Mouse (Mus musculus) C2C12 (cell line): ENCODE measurements around the gene Cd2bp2. TPM values are rescaled to one million over a fixed set of nuclear protein-coding genes. Genes with fewer than 3 reads are reported as not detected.

Source experiments
- H3K27me3 ChIP-seq: one replicate; pipeline ENCODE4 v1.6.1; 2011; ENCODE audit not compliant: control insufficient read depth, insufficient read depth, insufficient read length
- H3K36me3 ChIP-seq: one replicate; pipeline ENCODE4 v1.6.1; 2011; ENCODE audit not compliant: control insufficient read depth, insufficient read depth
- H3K4me3 ChIP-seq: one replicate; pipeline ENCODE4 v1.5.1; 2011; ENCODE audit warnings: mild to moderate bottlenecking, control low read depth; ENCODE audit not compliant: poor library complexity, insufficient read depth, severe bottlenecking
- H3K79me2 ChIP-seq: one replicate; pipeline ENCODE4 v1.6.1; 2011; ENCODE audit not compliant: control insufficient read depth, insufficient read depth
- H3K79me3 ChIP-seq: one replicate; pipeline ENCODE4 v1.6.1; 2011; ENCODE audit warnings: low read depth, control low read depth
- H3ac ChIP-seq: one replicate; pipeline ENCODE3; 2011; ENCODE audit warnings: low read depth; ENCODE audit not compliant: control insufficient read depth, insufficient read length
- CEBPB ChIP-seq: IDR thresholded peaks from one replicate; pipeline ENCODE4 v1.6.1; 2011; ENCODE audit warnings: low read depth, mild to moderate bottlenecking, control low read depth, moderate library complexity
- CTCF ChIP-seq: IDR thresholded peaks from one replicate; pipeline ENCODE4 v1.5.1; 2011; ENCODE audit not compliant: control insufficient read depth, insufficient read depth, insufficient read length
- FOSL1 ChIP-seq: IDR thresholded peaks from one replicate; pipeline ENCODE4 v1.8.0; 2011; ENCODE audit warnings: mild to moderate bottlenecking, low read length; ENCODE audit not compliant: poor library complexity, insufficient read depth, severe bottlenecking
- MAX ChIP-seq: IDR thresholded peaks from one replicate; pipeline ENCODE4 v1.6.1; 2011; ENCODE audit warnings: mild to moderate bottlenecking, control low read depth
- MYOD1 ChIP-seq: IDR thresholded peaks from one replicate; pipeline ENCODE4 v1.6.1; 2011; ENCODE audit warnings: low read depth; ENCODE audit not compliant: control insufficient read depth, insufficient read length
- MYOG ChIP-seq: IDR thresholded peaks from one replicate; pipeline ENCODE4 v1.6.1; 2011; ENCODE audit not compliant: control insufficient read depth, insufficient read length; ENCODE audit errors: extremely low read depth
- USF1 ChIP-seq: IDR thresholded peaks from one replicate; pipeline ENCODE4 v1.6.1; 2011; ENCODE audit warnings: low read depth, mild to moderate bottlenecking, control low read depth, moderate library complexity
- polyA plus RNA-seq: library from polyadenylated mRNA; unstranded; fragments of >200 nt; fragmentation: generic; extraction: Trizol; gene quantifications from one replicate; pipeline ENCODE4 v1.2.1, GENCODE M21; 2012; ENCODE audit warnings: missing spikeins

Cd2bp2 gene
- polyA plus RNA-seq, 1 experiment = 56.2 TPM

- no peaks in the 10 kb centered on the region for H3K27me3 ChIP-seq
- TF ChIP-seq MYOD1 = no peak
- TF ChIP-seq MYOG = no peak
- TF ChIP-seq FOSL1 = no peak
- TF ChIP-seq USF1 = no peak
- no peak for TF ChIP-seq MAX
- no peak for TF ChIP-seq CEBPB
These were observed 15.1 kb downstream of the Cd2bp2 start for GRCm38 (mm10) chr7:127180783-127181182.

GRCm38 (mm10) chr7:127176937-127177336, 18.9 kb downstream of the Cd2bp2 start:
- TF ChIP-seq CTCF = no peak
- no peak for TF ChIP-seq CEBPB
- TF ChIP-seq MYOG = no peak
- TF ChIP-seq FOSL1 = no peak
- TF ChIP-seq MAX = no peak
- no peak for TF ChIP-seq MYOD1
- Histone ChIP-seq H3K79me2 (no peaks in the 10 kb centered on the region), H3K4me3 (no peak overlapping the region), H3K27me3 (no peaks in the 10 kb centered on the region), H3K36me3 (no peaks in the 10 kb centered on the region), H3K79me3 (no peaks in the 10 kb centered on the region), H3ac (no peak overlapping the region)

More at GRCm38 (mm10) chr7:127180783-127181182, 15.1 kb downstream of the Cd2bp2 start:
- H3ac ChIP-seq = no peak overlapping the region
- H3K36me3 ChIP-seq = no peaks in the 10 kb centered on the region
- no peaks in the 10 kb centered on the region for H3K79me2 ChIP-seq
- no peaks in the 10 kb centered on the region for H3K79me3 ChIP-seq
- H3K4me3 ChIP-seq = no peak overlapping the region

- H3K27me3 ChIP-seq = peaks cover 4% of the 10 kb centered on the region
- H3K4me3 ChIP-seq = no peak overlapping the region
- no peaks in the 10 kb centered on the region for H3K36me3 ChIP-seq
- H3K79me2 ChIP-seq = no peaks in the 10 kb centered on the region
- TF ChIP-seq CTCF (no peak), CEBPB (no peak), MYOD1 (no peak), MAX (no peak), MYOG (no peak), FOSL1 (no peak), USF1 (no peak)
- no peak overlapping the region for H3ac ChIP-seq
- H3K79me3 ChIP-seq = no peaks in the 10 kb centered on the region
These were observed 29.3 kb downstream of the Cd2bp2 start for GRCm38 (mm10) chr7:127166501-127166900.

- Histone ChIP-seq H3ac (no peak overlapping the region), H3K79me3 (no peaks in the 10 kb centered on the region), H3K36me3 (no peaks in the 10 kb centered on the region), H3K27me3 (peaks cover 4% of the 10 kb centered on the region), H3K4me3 (no peak overlapping the region), H3K79me2 (no peaks in the 10 kb centered on the region)
- TF ChIP-seq MAX (no peak), MYOD1 (no peak), MYOG (no peak), CEBPB (no peak), USF1 (no peak), CTCF (no peak), FOSL1 (no peak)
These were observed 30.0 kb downstream of the Cd2bp2 start for GRCm38 (mm10) chr7:127165607-127166493.

- H3K79me2 ChIP-seq = no peaks in the 10 kb centered on the region
- H3K36me3 ChIP-seq = no peaks in the 10 kb centered on the region
- no peak overlapping the region for H3K4me3 ChIP-seq
- H3K27me3 ChIP-seq = peaks cover 4% of the 10 kb centered on the region
- H3ac ChIP-seq = no peak overlapping the region
- no peaks in the 10 kb centered on the region for H3K79me3 ChIP-seq
- no peak for TF ChIP-seq FOSL1
- TF ChIP-seq MYOD1 = no peak
- TF ChIP-seq USF1 = no peak
- TF ChIP-seq CTCF = no peak
These were observed 31.8 kb downstream of the Cd2bp2 start for GRCm38 (mm10) chr7:127164002-127164401.

- TF ChIP-seq MAX (no peak), CEBPB (no peak), MYOG (no peak), FOSL1 (no peak)
- Histone ChIP-seq H3K36me3 (no peaks in the 10 kb centered on the region), H3K27me3 (peaks cover 4% of the 10 kb centered on the region), H3K79me2 (no peaks in the 10 kb centered on the region), H3K4me3 (no peak overlapping the region), H3K79me3 (no peaks in the 10 kb centered on the region), H3ac (no peak overlapping the region)
These were observed 33.3 kb downstream of the Cd2bp2 start for GRCm38 (mm10) chr7:127162546-127162945.
